Mouse (Mus musculus): ENCODE data around the gene Prkab2. TPM values are rescaled to one million over a fixed set of nuclear protein-coding genes. Genes with fewer than 3 reads are reported as not detected.

Prkab2 gene
- polyA plus RNA-seq, 1 experiment: 10.6 TPM

DNA sequence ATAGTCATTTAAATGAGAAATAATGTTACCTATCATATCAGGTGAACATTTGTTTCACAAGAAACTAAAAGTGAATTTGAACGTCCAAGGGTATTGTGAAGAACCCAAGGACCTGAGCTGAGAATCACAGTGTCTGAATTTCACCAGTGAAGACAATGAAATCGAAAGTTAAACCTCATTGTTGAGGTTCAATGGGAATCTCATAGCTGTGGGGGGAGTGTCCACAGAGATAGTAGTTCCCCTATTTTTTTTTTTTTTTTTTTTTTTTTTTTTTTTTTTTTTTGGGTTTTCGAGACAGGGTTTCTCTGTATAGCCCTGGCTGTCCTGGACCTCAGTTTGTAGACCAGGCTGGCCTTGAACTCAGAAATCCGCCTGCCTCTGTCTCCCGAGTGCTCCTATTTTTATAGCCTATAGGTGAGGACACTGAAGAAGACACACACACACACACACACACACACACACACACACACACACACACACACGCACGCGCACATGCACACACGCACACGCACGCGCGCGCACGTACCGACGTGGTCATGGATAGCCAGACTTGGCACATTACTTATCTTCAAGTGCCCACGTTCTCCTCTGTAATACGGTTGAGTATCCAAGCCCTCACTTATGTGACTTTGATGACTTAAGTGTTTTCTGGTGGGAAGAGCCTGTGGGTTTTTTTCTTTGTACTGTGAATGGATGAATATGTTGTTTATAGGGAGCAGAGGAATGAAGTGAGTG, 40.7 kb upstream of the Prkab2 start:
- H3K27ac ChIP-seq (ENCODE audit: control insufficient read depth, insufficient read depth, low read depth, low read length): no peak overlapping the region
- no peaks in the 10 kb centered on the region for H3K27me3 ChIP-seq (ENCODE audit: control insufficient read depth, insufficient read depth, low read length)
- H3K4me1 ChIP-seq (ENCODE audit: control insufficient read depth, insufficient read depth, low read length): no peaks in the 10 kb centered on the region
- TF ChIP-seq POLR2A (IDR thresholded peaks at IDR 0.05; ENCODE audit: control insufficient read depth, low read depth, low read length) (no peak), CTCF (IDR thresholded peaks at IDR 0.05; ENCODE audit: control insufficient read depth, insufficient read depth, insufficient replicate concordance, low read depth, low read length) (no peak)
- H3K36me3 ChIP-seq (ENCODE audit: control insufficient read depth, insufficient read depth, low read length): no peaks in the 10 kb centered on the region
- H3K4me3 ChIP-seq (ENCODE audit: control insufficient read depth, low read depth, low read length): no peak overlapping the region

- Histone ChIP-seq H3K27ac (ENCODE audit: control insufficient read depth, insufficient read depth, low read depth, low read length) (no peak overlapping the region), H3K27me3 (ENCODE audit: control insufficient read depth, insufficient read depth, low read length) (no peaks in the 10 kb centered on the region), H3K4me1 (ENCODE audit: control insufficient read depth, insufficient read depth, low read length) (no peaks in the 10 kb centered on the region), H3K4me3 (ENCODE audit: control insufficient read depth, low read depth, low read length) (no peak overlapping the region), H3K36me3 (ENCODE audit: control insufficient read depth, insufficient read depth, low read length) (no peaks in the 10 kb centered on the region)
- TF ChIP-seq POLR2A (IDR thresholded peaks at IDR 0.05; ENCODE audit: control insufficient read depth, low read depth, low read length) (no peak), CTCF (IDR thresholded peaks at IDR 0.05; ENCODE audit: control insufficient read depth, insufficient read depth, insufficient replicate concordance, low read depth, low read length) (no peak)
Observed at GRCm38 (mm10) chr3:97617899-97618298, 40.1 kb upstream of the Prkab2 start.

- Histone ChIP-seq H3K36me3 (ENCODE audit: control insufficient read depth, insufficient read depth, low read length) (no peaks in the 10 kb centered on the region), H3K4me1 (ENCODE audit: control insufficient read depth, insufficient read depth, low read length) (no peaks in the 10 kb centered on the region), H3K27ac (ENCODE audit: control insufficient read depth, insufficient read depth, low read depth, low read length) (no peak overlapping the region), H3K4me3 (ENCODE audit: control insufficient read depth, low read depth, low read length) (no peak overlapping the region), H3K27me3 (ENCODE audit: control insufficient read depth, insufficient read depth, low read length) (no peaks in the 10 kb centered on the region)
- TF ChIP-seq CTCF (IDR thresholded peaks at IDR 0.05; ENCODE audit: control insufficient read depth, insufficient read depth, insufficient replicate concordance, low read depth, low read length) (no peak), POLR2A (IDR thresholded peaks at IDR 0.05; ENCODE audit: control insufficient read depth, low read depth, low read length) (no peak)
Observed at GRCm38 (mm10) chr3:97620657-97621056, 37.3 kb upstream of the Prkab2 start.

GRCm38 (mm10) chr3:97624611-97625010, 33.4 kb upstream of the Prkab2 start:
- Histone ChIP-seq H3K27me3 (ENCODE audit: control insufficient read depth, insufficient read depth, low read length) (no peaks in the 10 kb centered on the region), H3K4me3 (ENCODE audit: control insufficient read depth, low read depth, low read length) (no peak overlapping the region), H3K36me3 (ENCODE audit: control insufficient read depth, insufficient read depth, low read length) (no peaks in the 10 kb centered on the region), H3K4me1 (ENCODE audit: control insufficient read depth, insufficient read depth, low read length) (peaks cover 9% of the 10 kb centered on the region), H3K27ac (ENCODE audit: control insufficient read depth, insufficient read depth, low read depth, low read length) (no peak overlapping the region)
- no peak for TF ChIP-seq CTCF (IDR thresholded peaks at IDR 0.05; ENCODE audit: control insufficient read depth, insufficient read depth, insufficient replicate concordance, low read depth, low read length)
- TF ChIP-seq POLR2A (IDR thresholded peaks at IDR 0.05; ENCODE audit: control insufficient read depth, low read depth, low read length): no peak

GRCm38 (mm10) chr3:97627893-97628292, 30.1 kb upstream of the Prkab2 start:
- Histone ChIP-seq H3K4me3 (ENCODE audit: control insufficient read depth, low read depth, low read length) (no peak overlapping the region), H3K27me3 (ENCODE audit: control insufficient read depth, insufficient read depth, low read length) (no peaks in the 10 kb centered on the region), H3K36me3 (ENCODE audit: control insufficient read depth, insufficient read depth, low read length) (no peaks in the 10 kb centered on the region), H3K4me1 (ENCODE audit: control insufficient read depth, insufficient read depth, low read length) (peaks cover 9% of the 10 kb centered on the region), H3K27ac (ENCODE audit: control insufficient read depth, insufficient read depth, low read depth, low read length) (no peak overlapping the region)
- TF ChIP-seq CTCF (IDR thresholded peaks at IDR 0.05; ENCODE audit: control insufficient read depth, insufficient read depth, insufficient replicate concordance, low read depth, low read length) (no peak), POLR2A (IDR thresholded peaks at IDR 0.05; ENCODE audit: control insufficient read depth, low read depth, low read length) (no peak)

- H3K36me3 ChIP-seq (ENCODE audit: control insufficient read depth, insufficient read depth, low read length): no peaks in the 10 kb centered on the region
- no peak for TF ChIP-seq CTCF (IDR thresholded peaks at IDR 0.05; ENCODE audit: control insufficient read depth, insufficient read depth, insufficient replicate concordance, low read depth, low read length)
- peak; percentile 48; the same call in 1 of the 2 replicates for TF ChIP-seq POLR2A (IDR thresholded peaks at IDR 0.05; ENCODE audit: control insufficient read depth, low read depth, low read length)
- H3K4me3 ChIP-seq (ENCODE audit: control insufficient read depth, low read depth, low read length): peak within 1 kb of the TSS; percentile 68
- no peak within 1 kb of the TSS for H3K27ac ChIP-seq (ENCODE audit: control insufficient read depth, insufficient read depth, low read depth, low read length)
- peaks cover 9% of the 10 kb centered on the region for H3K4me1 ChIP-seq (ENCODE audit: control insufficient read depth, insufficient read depth, low read length)
- no peaks in the 10 kb centered on the region for H3K27me3 ChIP-seq (ENCODE audit: control insufficient read depth, insufficient read depth, low read length)
Observed at GRCm38 (mm10) chr3:97628391-97629001, 29.5 kb upstream of the Prkab2 start, which contains the start of gene Fmo5. Gene Fmo5, plus strand, starts transcription at chr3:97628804.

DNA sequence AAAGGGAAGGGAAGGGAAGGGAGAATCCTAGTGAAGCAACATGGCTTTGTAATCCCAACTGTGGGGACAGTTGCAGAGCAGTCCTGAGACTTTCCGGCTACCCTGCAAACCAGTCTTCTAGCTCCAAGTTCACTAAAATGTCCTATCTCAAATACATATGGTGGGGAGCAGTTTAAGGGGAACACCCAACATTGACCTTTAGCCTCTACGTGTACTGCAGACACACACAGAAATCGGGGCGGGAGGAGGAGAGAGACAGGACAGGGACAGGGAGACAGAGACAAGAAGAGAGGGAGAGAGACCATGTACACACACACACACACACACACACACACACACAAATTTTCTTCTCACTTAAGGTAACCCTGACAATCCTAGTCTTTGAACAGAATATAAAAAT, 28.1 kb upstream of the Prkab2 start:
- H3K27ac ChIP-seq (ENCODE audit: control insufficient read depth, insufficient read depth, low read depth, low read length): no peak overlapping the region
- TF ChIP-seq CTCF (IDR thresholded peaks at IDR 0.05; ENCODE audit: control insufficient read depth, insufficient read depth, insufficient replicate concordance, low read depth, low read length) (no peak), POLR2A (IDR thresholded peaks at IDR 0.05; ENCODE audit: control insufficient read depth, low read depth, low read length) (no peak)
- H3K27me3 ChIP-seq (ENCODE audit: control insufficient read depth, insufficient read depth, low read length): no peaks in the 10 kb centered on the region
- H3K4me1 ChIP-seq (ENCODE audit: control insufficient read depth, insufficient read depth, low read length): peaks cover 9% of the 10 kb centered on the region
- H3K4me3 ChIP-seq (ENCODE audit: control insufficient read depth, low read depth, low read length): no peak overlapping the region
- no peaks in the 10 kb centered on the region for H3K36me3 ChIP-seq (ENCODE audit: control insufficient read depth, insufficient read depth, low read length)

All from testis, adult 2 months (tissue).